Mouse (Mus musculus): ENCODE data around the gene Hoxa10. TPM values are rescaled to one million over a fixed set of nuclear protein-coding genes. Genes with fewer than 3 reads are reported as not detected.

Gene Hoxa10
- total and polyA plus RNA-seq, 3 experiments, result not detected

DNA sequence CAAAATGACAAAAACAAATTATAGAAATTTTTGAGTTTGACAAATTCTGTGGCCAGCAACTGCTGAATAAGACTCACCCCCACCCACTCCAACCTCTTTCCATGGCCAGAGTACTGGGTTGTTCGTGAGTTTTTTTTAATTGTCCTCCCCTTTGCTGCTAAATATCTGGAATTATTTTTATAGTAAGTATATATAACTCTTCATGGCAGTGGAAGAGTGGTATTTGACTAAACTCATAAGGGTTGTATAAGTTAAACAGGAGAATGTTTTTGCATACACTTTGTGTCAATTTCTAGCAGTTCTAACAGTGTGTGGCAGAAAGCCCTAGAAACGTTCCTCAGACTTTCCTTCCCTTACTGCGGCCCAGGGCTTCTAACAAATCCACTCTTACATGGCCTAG, 27.0 kb upstream of the Hoxa10 start:
- Histone ChIP-seq H3K79me2 (ENCODE audit: control insufficient read depth, insufficient read depth, low read length, poor library complexity) (no peaks in the 10 kb centered on the region), H3K4me1 (ENCODE audit: control insufficient read depth in 1 of 2, insufficient read depth in 2 of 2, low read length in 2 of 2) (no peaks in the 10 kb centered on the region), H3K36me3 (ENCODE audit: control insufficient read depth in 1 of 2, insufficient read depth in 2 of 2, low read length in 2 of 2) (no peaks in the 10 kb centered on the region), H3K9ac (ENCODE audit: control insufficient read depth, low read depth, low read length, poor library complexity, severe bottlenecking) (no peak overlapping the region), H3K9me3 (replicated peaks; ENCODE audit: insufficient read depth, low read length) (no peaks in the 10 kb centered on the region), H3K27ac (ENCODE audit: control insufficient read depth, low read depth, low read length) (no peak overlapping the region), H3K27me3 (ENCODE audit: control insufficient read depth in 1 of 2, insufficient read depth in 2 of 2, low read length in 2 of 2) (no peaks in the 10 kb centered on the region), H3K4me3 (ENCODE audit: control insufficient read depth in 1 of 2, insufficient read depth in 1 of 2, low read depth in 2 of 2, low read length in 2 of 2) (no peak overlapping the region)
- TF ChIP-seq MYB (IDR thresholded peaks at IDR 0.05; ENCODE audit: low read depth, low read length) (no peak), TAL1 (IDR thresholded peaks at IDR 0.05; ENCODE audit: low read length) (no peak), CHD2 (IDR thresholded peaks at IDR 0.05; ENCODE audit: low read length) (no peak), ZNF384 (IDR thresholded peaks at IDR 0.05; ENCODE audit: low read depth, low read length) (no peak), MAZ (IDR thresholded peaks at IDR 0.05; ENCODE audit: low read depth, low read length) (no peak), TCF12 (IDR thresholded peaks at IDR 0.05; ENCODE audit: low read depth, low read length) (no peak), SIN3A (IDR thresholded peaks at IDR 0.05; ENCODE audit: low read length) (no peak), MAX (IDR thresholded peaks at IDR 0.05; ENCODE audit: low read length) (no peak), MEF2A (IDR thresholded peaks at IDR 0.05; ENCODE audit: extremely low read depth, insufficient replicate concordance, low read depth, low read length, poor library complexity, severe bottlenecking) (no peak), MAFK (IDR thresholded peaks at IDR 0.05; ENCODE audit: borderline replicate concordance, low read depth, low read length) (no peak), ETS1 (IDR thresholded peaks at IDR 0.05; ENCODE audit: low read depth, low read length) (no peak), POLR2AphosphoS5 (IDR thresholded peaks at IDR 0.05; ENCODE audit: borderline replicate concordance, low read depth, low read length) (no peak), ZKSCAN1 (IDR thresholded peaks at IDR 0.05; ENCODE audit: low read depth, low read length) (no peak), USF1 (IDR thresholded peaks at IDR 0.05; ENCODE audit: low read depth, low read length) (no peak), RAD21 (IDR thresholded peaks at IDR 0.05; ENCODE audit: low read depth, low read length) (no peak), SMC3 (IDR thresholded peaks at IDR 0.05; ENCODE audit: low read depth, low read length) (no peak), ZC3H11A (IDR thresholded peaks at IDR 0.05; ENCODE audit: low read depth, low read length) (no peak), MXI1 (IDR thresholded peaks at IDR 0.05; ENCODE audit: low read depth, low read length) (no peak)
- DNase-seq (ENCODE audit: low read depth, low spot score), result no peak

DNA sequence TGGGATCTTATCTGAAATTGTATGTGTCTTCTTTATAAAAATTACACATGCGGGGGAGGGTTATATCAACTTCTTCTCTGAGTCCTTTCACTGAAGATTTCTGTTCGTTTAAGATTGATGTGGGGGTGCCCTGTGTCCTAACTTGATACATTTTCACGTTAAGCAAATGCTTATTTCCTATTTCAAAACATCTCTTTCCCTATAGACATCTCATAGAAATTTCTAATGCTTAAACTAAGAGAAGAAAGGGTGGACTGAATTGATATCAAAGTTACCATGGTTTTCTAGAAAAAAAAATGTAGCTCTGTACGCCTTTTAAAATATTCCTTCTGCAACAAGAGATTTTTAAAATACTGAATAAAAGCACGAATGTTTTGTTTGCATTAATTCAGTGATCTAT, 26.6 kb upstream of the Hoxa10 start:
- H3K27ac ChIP-seq (ENCODE audit: control insufficient read depth, low read depth, low read length), result no peak overlapping the region
- no peak for DNase-seq (ENCODE audit: low read depth, low spot score)
- H3K4me1 ChIP-seq (ENCODE audit: control insufficient read depth in 1 of 2, insufficient read depth in 2 of 2, low read length in 2 of 2), result no peaks in the 10 kb centered on the region
- no peak for TF ChIP-seq TCF12 (IDR thresholded peaks at IDR 0.05; ENCODE audit: low read depth, low read length)
- no peaks in the 10 kb centered on the region for H3K79me2 ChIP-seq (ENCODE audit: control insufficient read depth, insufficient read depth, low read length, poor library complexity)
- no peak overlapping the region for H3K4me3 ChIP-seq (ENCODE audit: control insufficient read depth in 1 of 2, insufficient read depth in 1 of 2, low read depth in 2 of 2, low read length in 2 of 2)
- no peak overlapping the region for H3K9ac ChIP-seq (ENCODE audit: control insufficient read depth, low read depth, low read length, poor library complexity, severe bottlenecking)
- H3K27me3 ChIP-seq (ENCODE audit: control insufficient read depth in 1 of 2, insufficient read depth in 2 of 2, low read length in 2 of 2), result no peaks in the 10 kb centered on the region
- no peaks in the 10 kb centered on the region for H3K9me3 ChIP-seq (replicated peaks; ENCODE audit: insufficient read depth, low read length)
- no peaks in the 10 kb centered on the region for H3K36me3 ChIP-seq (ENCODE audit: control insufficient read depth in 1 of 2, insufficient read depth in 2 of 2, low read length in 2 of 2)

All from MEL (cell line).